Mouse (Mus musculus) limb, embryonic 10.5 days (tissue): ENCODE measurements at regions not wholly inside any gene's neighbourhood (a gene's known extent, or its start where the extent isn't known, plus 50 kb on each side); places are given as distances from the start of the nearest gene placed in this dataset.

ENCODE experiments used
- microRNA counts: library from miRNA; unstranded; fragments of <30 nt; microRNA quantifications from one replicate; lab custom pipeline; 2017
- microRNA-seq: library from miRNA; unstranded; fragments of <30 nt; microRNA quantifications from one replicate; pipeline ENCODE4, GENCODE M21; 2017

MicroRNA genes in the stretch of these regions (microRNA counts, 519-probe panel; counts per million panel counts)
- microRNA mmu-miR-181a (lab: Ali Mortazavi, UCI): 5,775 counts per million, percentile 92 among the panel's probes with 10 or more counts
- 684 counts per million, percentile 72 among the panel's probes with 10 or more counts for microRNA mmu-miR-181b+mmu-miR-181d (lab: Ali Mortazavi, UCI)

Small RNA genes lying in the stretch of these regions (microRNA-seq; reads per million reads assigned to microRNA genes)
- 1,543 reads per million, percentile 80 among the genes with 10 or more reads in this experiment for gene Mir181a-1
- 51.9 reads per million, percentile 42 among the genes with 10 or more reads in this experiment for gene Mir181b-1
